Comparison of ENCODE assay signal across 8 mouse cellular contexts in the genomic region with DNA sequence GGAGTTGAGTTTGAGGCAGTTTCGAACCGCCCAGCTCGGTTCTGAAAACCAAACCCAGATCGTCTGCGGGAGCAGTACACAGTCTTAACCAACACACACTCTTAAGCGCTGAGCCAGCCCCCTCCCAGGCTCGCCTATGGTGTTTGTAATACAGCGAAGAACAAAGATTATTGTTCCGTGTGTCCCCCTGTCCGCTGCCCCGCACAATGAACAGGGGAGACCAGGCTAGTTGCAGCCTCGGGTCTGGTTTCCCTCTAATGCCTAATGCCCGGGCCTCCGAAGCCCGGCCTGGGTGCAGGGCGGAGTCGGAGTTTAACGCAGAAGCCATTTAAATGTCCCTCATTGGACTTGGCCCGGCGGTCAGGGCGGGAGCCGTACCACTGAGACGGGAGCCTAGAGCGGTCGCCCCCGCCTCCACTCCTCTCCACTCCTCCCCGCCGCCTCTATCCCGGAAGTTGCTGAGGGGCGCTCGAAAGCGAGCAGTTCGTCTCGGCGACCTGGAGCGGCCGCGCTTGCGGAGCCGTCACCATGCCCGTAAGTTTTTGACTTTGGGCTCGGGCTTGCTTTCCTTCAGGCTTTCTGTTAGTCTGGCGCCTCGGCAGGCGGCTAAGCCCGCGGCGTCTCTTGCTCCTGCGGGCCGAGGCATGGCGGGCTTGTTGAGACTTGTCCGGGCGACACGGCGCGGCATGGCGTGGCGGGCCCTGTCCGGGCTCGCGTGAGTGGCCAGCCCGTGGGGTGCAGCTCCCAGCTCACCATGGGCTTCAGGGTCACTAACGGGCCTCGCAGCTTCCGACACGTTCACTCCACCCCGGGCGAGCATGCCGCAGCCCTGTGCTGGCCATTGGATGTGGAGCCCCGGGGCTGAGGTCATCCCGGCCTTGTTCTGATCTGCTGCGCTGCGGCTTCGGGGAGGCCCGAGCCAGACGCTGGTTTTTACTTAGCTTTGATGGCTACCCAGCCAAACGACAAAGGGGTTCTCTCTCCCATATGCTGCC. TPM values are rescaled to one million over a fixed set of nuclear protein-coding genes. Genes with fewer than 3 reads are reported as not detected.
DNase-seq lines count a peak whose midpoint lies in the region; ATAC-seq and TF ChIP-seq lines count a peak whose summit lies in the region.

Rps27l (plus strand) TSS at position 440 of the 995 bp plus-strand sequence.

- H3K4me1 ChIP-seq in bone marrow, adult 2 months (ENCODE audit: control insufficient read depth, insufficient read depth, low read length): no peaks in the 10 kb centered on the region; the same call in 1 of the 2 replicates
- peaks cover 3% of the 10 kb centered on the region; the same call in 1 of the 2 replicates for H3K4me1 ChIP-seq in embryonic facial prominence, embryonic 15.5 days
- H3K4me1 ChIP-seq in limb, embryonic 14.5 days (ENCODE audit: control insufficient read depth, insufficient read depth, low read length): 0 out of 2 replicates have a peak, but pooled peaks cover 5% of the 10 kb centered on the region
- H3K4me1 ChIP-seq in midbrain, postnatal 0 days (ENCODE audit: insufficient read depth, low read length): no peaks in the 10 kb centered on the region; the same call in 1 of the 2 replicates

- peak; percentile 94 for TF ChIP-seq POLR2A in bone marrow, adult 2 months (IDR thresholded peaks at IDR 0.05; ENCODE audit: borderline replicate concordance, control insufficient read depth, low read depth, low read length)
- peak; percentile 47; the same call in 1 of the 2 replicates for TF ChIP-seq POLR2A in limb, embryonic 14.5 days (IDR thresholded peaks at IDR 0.05; ENCODE audit: borderline replicate concordance, extremely low read depth, insufficient read depth, insufficient read length)

- peak within 1 kb of the TSS; percentile 89 for H3K9ac ChIP-seq in embryonic facial prominence, embryonic 15.5 days
- peak within 1 kb of the TSS; percentile 82 for H3K9ac ChIP-seq in limb, embryonic 14.5 days (ENCODE audit: low read depth, low read length, severe bottlenecking)
- peak within 1 kb of the TSS; percentile 76 for H3K9ac ChIP-seq in midbrain, postnatal 0 days (replicated peaks; ENCODE audit: low read length, poor library complexity, severe bottlenecking)

- peak; percentile 98 for ATAC-seq in embryonic facial prominence, embryonic 15.5 days (ENCODE audit: insufficient number of reproducible peaks, low FRiP score, low TSS enrichment, low read depth)
- ATAC-seq in limb, embryonic 14.5 days (ENCODE audit: low FRiP score, low read depth): peak; percentile 99
- peak; percentile 98 for ATAC-seq in midbrain, postnatal 0 days (ENCODE audit: low FRiP score)

- peak; percentile 98 for DNase-seq in 416B (ENCODE audit: low read depth)
- peak; percentile 94 for DNase-seq in heart, adult 8-10 months (ENCODE audit: low spot score)
- peak; percentile 97 for DNase-seq in kidney, adult 9 months
- DNase-seq in limb, embryonic 14.5 days (ENCODE audit: low spot score): peak; percentile 97
- DNase-seq in midbrain, postnatal 0 days (ENCODE audit: low spot score): peak; percentile 95
- peak; percentile 90 to 93 for DNase-seq in spleen, postnatal 14 days (ENCODE audit: low spot score in 2 of 2)

- H3K4me2 ChIP-seq in embryonic facial prominence, embryonic 15.5 days (replicated peaks): peak within 1 kb of the TSS; percentile 75
- H3K4me2 ChIP-seq in limb, embryonic 14.5 days (replicated peaks; ENCODE audit: low read depth, low read length, severe bottlenecking): peak within 1 kb of the TSS; percentile 79
- H3K4me2 ChIP-seq in midbrain, postnatal 0 days (ENCODE audit: low read depth, low read length, poor library complexity, severe bottlenecking): peak within 1 kb of the TSS; percentile 77

- H3K27me3 ChIP-seq in embryonic facial prominence, embryonic 15.5 days: no peaks in the 10 kb centered on the region
- no peaks in the 10 kb centered on the region for H3K27me3 ChIP-seq in limb, embryonic 14.5 days (ENCODE audit: control insufficient read depth, insufficient read depth, low read length)
- no peaks in the 10 kb centered on the region for H3K27me3 ChIP-seq in midbrain, postnatal 0 days (ENCODE audit: insufficient read depth, low read length)

- H3K9me3 ChIP-seq in embryonic facial prominence, embryonic 15.5 days (replicated peaks): no peaks in the 10 kb centered on the region
- no peaks in the 10 kb centered on the region for H3K9me3 ChIP-seq in limb, embryonic 14.5 days (ENCODE audit: control insufficient read depth, low read length)
- no peaks in the 10 kb centered on the region for H3K9me3 ChIP-seq in midbrain, postnatal 0 days (ENCODE audit: low read length)

- under 1% methylated on average over 77 of the region's 77 CpGs for WGBS in bone marrow, adult 2 months
- WGBS in embryonic facial prominence, embryonic 15.5 days: under 1% methylated on average over 77 of the region's 77 CpGs
- 1% methylated on average over 74 of the region's 77 CpGs for WGBS in limb, embryonic 14.5 days
- under 1% methylated on average over 77 of the region's 77 CpGs for WGBS in midbrain, postnatal 0 days

- H3K36me3 ChIP-seq in embryonic facial prominence, embryonic 15.5 days: peaks cover 5% of the 10 kb centered on the region
- peaks cover 16% of the 10 kb centered on the region for H3K36me3 ChIP-seq in limb, embryonic 14.5 days (ENCODE audit: control insufficient read depth, insufficient read depth, low read length)
- H3K36me3 ChIP-seq in midbrain, postnatal 0 days (ENCODE audit: insufficient read depth, low read length): peaks cover 2% of the 10 kb centered on the region; the same call in 1 of the 2 replicates

- TF ChIP-seq CTCF in bone marrow, adult 2 months (IDR thresholded peaks at IDR 0.05; ENCODE audit: control insufficient read depth, insufficient read depth, low read length): no peak
- 0 out of 2 replicates have a peak, but pooled peaks have one; percentile 6 for TF ChIP-seq CTCF in midbrain, postnatal 0 days (IDR thresholded peaks at IDR 0.05)

- H3K27ac ChIP-seq in bone marrow, adult 2 months (ENCODE audit: control insufficient read depth, insufficient read depth, low read depth, low read length, poor library complexity): peak within 1 kb of the TSS; percentile 84
- H3K27ac ChIP-seq in embryonic facial prominence, embryonic 15.5 days (replicated peaks): peak within 1 kb of the TSS; percentile 92
- peak within 1 kb of the TSS; percentile 85 for H3K27ac ChIP-seq in limb, embryonic 14.5 days (replicated peaks; ENCODE audit: low read depth, low read length)
- peak within 1 kb of the TSS; percentile 89 for H3K27ac ChIP-seq in midbrain, postnatal 0 days (ENCODE audit: low read depth, low read length)

- H3K4me3 ChIP-seq in bone marrow, adult 2 months (replicated peaks; ENCODE audit: control insufficient read depth, low read depth, low read length): peak within 1 kb of the TSS; percentile 88
- peak within 1 kb of the TSS; percentile 92 for H3K4me3 ChIP-seq in embryonic facial prominence, embryonic 15.5 days (replicated peaks)
- peak within 1 kb of the TSS; percentile 93 for H3K4me3 ChIP-seq in limb, embryonic 14.5 days (replicated peaks; ENCODE audit: low read length)
- H3K4me3 ChIP-seq in midbrain, postnatal 0 days (ENCODE audit: low read depth, low read length): peak within 1 kb of the TSS; percentile 94

RNA-seq across cellular contexts. Expression of gene Rps27l, which starts in this region (rescaled TPM):
- polyA plus RNA-seq in bone marrow, adult 2 months (2011; ENCODE audit: insufficient read depth, insufficient read length, low replicate concordance, missing spikeins): 99.8 and 183 TPM in 2 replicates
- polyA plus RNA-seq in embryonic facial prominence, embryonic 15.5 days (2015; fragmentation: Nextera tagmentation; extraction: Ambion mirVana): 616 and 650 TPM in 2 replicates
- total RNA-seq in heart, adult 8-10 months (2022): 100 to 1,000 TPM; 151 to 173 (median 164) TPM
- polyA plus RNA-seq in limb, embryonic 14.5 days (2012; rRNA removed): 196 and 292 TPM in 2 replicates
- polyA plus RNA-seq in limb, embryonic 14.5 days (2014; fragmentation: Nextera tagmentation; extraction: Ambion mirVana): 596 and 633 TPM in 2 replicates
- 45.8 and 51.7 TPM in 2 replicates for total RNA-seq in midbrain, postnatal 0 days (2014; rRNA removed)
- polyA plus RNA-seq in midbrain, postnatal 0 days (2015; fragmentation: Nextera tagmentation; extraction: Ambion mirVana): 160 and 168 TPM in 2 replicates

Comparison
In these comparisons a context has a peak if more than half of its experiments do, and no peak if none do; other contexts are left out.
1. Peak in every context shown above with its lines: DNase-seq, ATAC-seq, H3K4me3 ChIP-seq and H3K27ac ChIP-seq.